Mouse (Mus musculus) CH12.LX (cell line): ENCODE measurements around the gene Rnft2. TPM values are rescaled to one million over a fixed set of nuclear protein-coding genes. Genes with fewer than 3 reads are reported as not detected.

Experiments
- DNase-seq: peaks from one replicate; pipeline ENCODE4 v3.0.0-alpha.2; 2013; ENCODE audit errors: extremely low read depth
- H3K27ac ChIP-seq: 2 replicates; pipeline ENCODE4 v1.5.1; 2012; ENCODE audit warnings: low read depth, mild to moderate bottlenecking, control low read depth, moderate library complexity; ENCODE audit not compliant: insufficient read depth
- H3K27me3 ChIP-seq: replicated peaks from 2 replicates; pipeline ENCODE3; 2012; ENCODE audit warnings: inconsistent platforms
- H3K36me3 ChIP-seq, 2 experiments: replicated peaks in 1 of 2; 2 replicates each; pipeline versions ENCODE3 to v1.6.1; 2012; ENCODE audit warnings: inconsistent platforms in 1 of 2, low read length in 1 of 2, mild to moderate bottlenecking in 1 of 2, mixed read lengths in 1 of 2, moderate library complexity in 1 of 2; ENCODE audit not compliant: control insufficient read depth in 1 of 2, insufficient read depth in 1 of 2
- H3K4me1 ChIP-seq, 2 experiments: 2 replicates each; pipeline ENCODE4 v1.6.1; 2012; ENCODE audit warnings: inconsistent platforms in 1 of 2, moderate library complexity in 1 of 2; ENCODE audit not compliant: insufficient read depth in 2 of 2, control insufficient read depth in 1 of 2
- H3K4me2 ChIP-seq: 2 replicates; pipeline ENCODE4 v1.6.1; 2012; ENCODE audit warnings: low read depth, mild to moderate bottlenecking, control low read depth; ENCODE audit not compliant: poor library complexity, insufficient read depth, severe bottlenecking
- H3K4me3 ChIP-seq, 3 experiments: fragments of 150-350 bp in 1 of 3; sonication (generic) in 1 of 3; replicated peaks in 1 of 3; 2 replicates each; pipeline versions ENCODE3 to v1.5.1; 2011 to 2012; ENCODE audit warnings: low read depth in 2 of 3, low read length in 2 of 3, mild to moderate bottlenecking in 2 of 3, moderate library complexity in 2 of 3, control low read depth in 1 of 3, improper control_type of control experiment in 1 of 3, inconsistent platforms in 1 of 3, mixed read lengths in 1 of 3; ENCODE audit not compliant: poor library complexity in 1 of 3
- H3K79me2 ChIP-seq: replicated peaks from 2 replicates; pipeline ENCODE4 v1.6.1; 2012; ENCODE audit warnings: mild to moderate bottlenecking, moderate library complexity; ENCODE audit not compliant: control insufficient read depth, poor library complexity, insufficient read depth, severe bottlenecking; ENCODE audit errors: extremely low read depth
- H3K9ac ChIP-seq: 2 replicates; pipeline ENCODE4 v1.6.1; 2012; ENCODE audit warnings: low read depth, mild to moderate bottlenecking, control low read depth, moderate library complexity; ENCODE audit not compliant: insufficient read depth
- H3K9me3 ChIP-seq: replicated peaks from 2 replicates; pipeline ENCODE3; 2012; ENCODE audit warnings: low read length, inconsistent platforms, mixed read lengths
- CHD1 ChIP-seq: IDR thresholded peaks from 2 replicates; pipeline ENCODE4 v1.6.1; 2012; ENCODE audit warnings: low read depth, low read length, improper control_type of control experiment, inconsistent platforms
- CTCF ChIP-seq, 2 experiments: IDR thresholded peaks in 1 of 2; conservative IDR thresholded peaks in 1 of 2; 2 replicates each; pipeline ENCODE4 v1.5.1; 2011 to 2012; ENCODE audit warnings: low read depth in 2 of 2, low read length in 2 of 2, improper control_type of control experiment in 1 of 2, inconsistent platforms in 1 of 2, mild to moderate bottlenecking in 1 of 2, moderate library complexity in 1 of 2
- ELF1 ChIP-seq: IDR thresholded peaks from 2 replicates; pipeline ENCODE4 v1.6.1; 2014; ENCODE audit warnings: low read depth, mild to moderate bottlenecking, inconsistent platforms, low read length, improper control_type of control experiment
- EP300 ChIP-seq: IDR thresholded peaks from 2 replicates; pipeline ENCODE4 v1.6.1; 2011; ENCODE audit warnings: low read length, improper control_type of control experiment
- ETS1 ChIP-seq: conservative IDR thresholded peaks from 2 replicates; pipeline ENCODE4 v1.6.1; 2012; ENCODE audit warnings: low read depth, mild to moderate bottlenecking, inconsistent platforms, low read length, improper control_type of control experiment, moderate library complexity
- GABPA ChIP-seq: IDR thresholded peaks from 2 replicates; pipeline ENCODE4 v1.6.1; 2012; ENCODE audit warnings: low read depth, low read length, improper control_type of control experiment, inconsistent platforms; ENCODE audit not compliant: insufficient replicate concordance
- HCFC1 ChIP-seq: IDR thresholded peaks from 2 replicates; pipeline ENCODE4 v1.6.1; 2012; ENCODE audit warnings: low read depth, mild to moderate bottlenecking, inconsistent platforms, low read length, improper control_type of control experiment
- JUN ChIP-seq: IDR thresholded peaks from 2 replicates; pipeline ENCODE4 v1.6.1; 2011; ENCODE audit warnings: low read depth, mild to moderate bottlenecking, low read length, improper control_type of control experiment, moderate library complexity; ENCODE audit not compliant: insufficient read depth
- JUND ChIP-seq: conservative IDR thresholded peaks from 2 replicates; pipeline ENCODE4 v1.6.1; 2011; ENCODE audit warnings: low read depth, low read length, improper control_type of control experiment
- KAT2A ChIP-seq: IDR thresholded peaks from 2 replicates; pipeline ENCODE4 v1.6.1; 2012; ENCODE audit warnings: low read length, improper control_type of control experiment, inconsistent platforms; ENCODE audit not compliant: insufficient replicate concordance
- MAX ChIP-seq: IDR thresholded peaks from 2 replicates; pipeline ENCODE4 v1.6.1; 2011; ENCODE audit warnings: low read length, improper control_type of control experiment
- MAZ ChIP-seq: IDR thresholded peaks from 2 replicates; pipeline ENCODE4 v1.6.1; 2012; ENCODE audit warnings: low read depth, mild to moderate bottlenecking, inconsistent platforms, low read length, improper control_type of control experiment, moderate library complexity
- MXI1 ChIP-seq: IDR thresholded peaks from 2 replicates; pipeline ENCODE4 v1.6.1; 2011; ENCODE audit warnings: mild to moderate bottlenecking, low read depth, low read length, improper control_type of control experiment
- NELFE ChIP-seq: IDR thresholded peaks from 2 replicates; pipeline ENCODE4 v1.6.1; 2011; ENCODE audit warnings: low read depth, low read length, improper control_type of control experiment
- NRF1 ChIP-seq: IDR thresholded peaks from 2 replicates; pipeline ENCODE4 v1.6.1; 2014; ENCODE audit warnings: low read depth, mild to moderate bottlenecking, inconsistent platforms, low read length, improper control_type of control experiment, moderate library complexity
- PAX5 ChIP-seq: IDR thresholded peaks from 2 replicates; pipeline ENCODE4 v1.6.1; 2012; ENCODE audit warnings: low read length, inconsistent platforms, mixed read lengths
- POLR2AphosphoS2 ChIP-seq: IDR thresholded peaks from 2 replicates; pipeline ENCODE4 v1.6.1; 2011; ENCODE audit warnings: low read depth, low read length, improper control_type of control experiment
- RAD21 ChIP-seq: IDR thresholded peaks from 2 replicates; pipeline ENCODE4 v1.6.1; 2011; ENCODE audit warnings: low read depth, mild to moderate bottlenecking, low read length, improper control_type of control experiment, moderate library complexity
- RCOR1 ChIP-seq: conservative IDR thresholded peaks from 2 replicates; pipeline ENCODE4 v1.6.1; 2012; ENCODE audit warnings: low read depth, mild to moderate bottlenecking, inconsistent platforms, low read length, improper control_type of control experiment
- SMC3 ChIP-seq: IDR thresholded peaks from 2 replicates; pipeline ENCODE4 v1.6.1; 2011; ENCODE audit warnings: low read depth, low read length, improper control_type of control experiment
- TBP ChIP-seq: conservative IDR thresholded peaks from 2 replicates; pipeline ENCODE4 v1.6.1; 2011; ENCODE audit warnings: low read depth, low read length, improper control_type of control experiment
- USF1 ChIP-seq: IDR thresholded peaks from 2 replicates; pipeline ENCODE4 v1.6.1; 2014; ENCODE audit warnings: low read depth, mild to moderate bottlenecking, inconsistent platforms, low read length, improper control_type of control experiment
- USF2 ChIP-seq: conservative IDR thresholded peaks from 2 replicates; pipeline ENCODE4 v1.6.1; 2011; ENCODE audit warnings: low read depth, low read length, improper control_type of control experiment
- ZC3H11A ChIP-seq: IDR thresholded peaks from 2 replicates; pipeline ENCODE4 v1.6.1; 2012; ENCODE audit warnings: low read depth, mild to moderate bottlenecking, inconsistent platforms, low read length, improper control_type of control experiment
- ZKSCAN1 ChIP-seq: IDR thresholded peaks from 2 replicates; pipeline ENCODE4 v1.6.1; 2012; ENCODE audit warnings: low read depth, inconsistent platforms, low read length, improper control_type of control experiment, borderline replicate concordance
- ZNF384 ChIP-seq: IDR thresholded peaks from 2 replicates; pipeline ENCODE4 v1.6.1; 2012; ENCODE audit warnings: low read depth, low read length, improper control_type of control experiment, inconsistent platforms
- dilution Hi-C: fragments of 300-500 bp; cut with MboI; formaldehyde crosslinking; loops from 2 replicates; pipeline ENCODE4 v1.14.3; 2020; ENCODE audit warnings: low sequenced_read_pairs; ENCODE audit not compliant: extremely low pct_unique_long_range_greater_than_20kb, extremely low pct_ligation_motif_present
- in situ Hi-C: fragments of 300-500 bp; cut with MboI; formaldehyde crosslinking; loops from 3 replicates; pipeline ENCODE4 v1.14.3; 2019; ENCODE audit warnings: low sequenced_read_pairs, low pct_ligation_motif_present, low pct_unique_long_range_greater_than_20kb, mixed read lengths
- polyA plus RNA-seq: library from polyadenylated mRNA; unstranded; fragments of >175 nt; gene quantifications from 2 replicates; pipeline ENCODE4 v1.2.1, GENCODE M21; 2012; ENCODE audit warnings: low read depth; ENCODE audit not compliant: insufficient read length
- total RNA-seq, 2 experiments: library from RNA; depleted of rRNA; stranded (reverse); fragments of 300-350 nt in 1 of 2; fragments of >200 nt in 1 of 2; gene quantifications; 2 replicates each; pipeline ENCODE4 v1.2.3; 2012 to 2014

Gene Rnft2
- total and polyA plus RNA-seq, 3 experiments, result 1.6 to 5.1 (median 3.4) TPM

DNA sequence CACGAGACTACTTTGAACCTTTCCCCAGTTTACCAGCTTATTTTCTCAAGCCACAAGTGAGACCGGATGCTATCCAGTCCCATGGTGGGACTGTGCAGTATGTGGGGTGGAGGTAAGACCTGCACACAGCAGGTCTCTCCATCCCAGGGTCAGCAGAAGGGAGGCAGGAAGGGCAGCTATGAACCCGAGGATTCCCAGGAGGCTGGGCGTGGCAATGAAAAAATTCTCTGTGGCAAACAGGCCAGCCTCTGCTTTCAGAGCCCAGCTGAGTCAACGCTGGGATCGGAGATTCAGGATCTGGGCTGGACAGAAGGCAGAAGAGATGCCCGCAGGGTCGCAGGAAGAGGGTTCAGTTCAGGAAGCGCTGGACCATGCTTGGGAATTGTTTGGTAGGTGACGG, 97.7 kb downstream of the Rnft2 start:
- DNase-seq, result no peak
- H3K9ac ChIP-seq, result no peak overlapping the region
- dilution Hi-C loops, result no loop called here
- no peak overlapping the region for H3K4me3 ChIP-seq
- 0 out of 4 replicates have a peak, but pooled peaks cover 0 to under 1% of the 10 kb centered on the region in 2 experiments for H3K4me1 ChIP-seq
- TF ChIP-seq CHD1 (no peak), PAX5 (no peak), HCFC1 (no peak), RAD21 (no peak), ZC3H11A (no peak), TBP (no peak), ZKSCAN1 (no peak), ELF1 (no peak), GABPA (no peak), EP300 (no peak), RCOR1 (no peak), ZNF384 (no peak), ETS1 (no peak), SMC3 (no peak), USF1 (no peak), KAT2A (no peak), MAX (no peak)
- H3K27me3 ChIP-seq, result no peaks in the 10 kb centered on the region
- no peak overlapping the region for H3K27ac ChIP-seq
- no peaks in the 10 kb centered on the region for H3K9me3 ChIP-seq
- peaks cover 12% of the 10 kb centered on the region; the same call in 1 of the 2 replicates for H3K79me2 ChIP-seq
- H3K4me2 ChIP-seq, result no peak overlapping the region
- in situ Hi-C loops, result no loop called here
- H3K36me3 ChIP-seq, result peaks cover 17 to 90% of the 10 kb centered on the region in 2 experiments

GRCm38 (mm10) chr5:118145999-118146679, 98.8 kb downstream of the Rnft2 start:
- Histone ChIP-seq H3K4me1 (peaks cover 0 to 4% of the 10 kb centered on the region in 2 experiments; a peak in 1 of 4 replicates), H3K79me2 (peaks cover 9% of the 10 kb centered on the region; the same call in 1 of the 2 replicates), H3K27me3 (no peaks in the 10 kb centered on the region), H3K4me2 (no peak overlapping the region), H3K9me3 (no peaks in the 10 kb centered on the region), H3K36me3 (peaks cover 26 to 93% of the 10 kb centered on the region in 2 experiments), H3K4me3 (no peak overlapping the region), H3K9ac (no peak overlapping the region)
- dilution Hi-C loops, result no loop called here
- TF ChIP-seq KAT2A, result no peak
- TF ChIP-seq NRF1, result no peak
- TF ChIP-seq GABPA, result no peak
- TF ChIP-seq POLR2AphosphoS2, result no peak
- TF ChIP-seq PAX5, result no peak
- no peak for TF ChIP-seq USF2
- TF ChIP-seq RAD21, result no peak
- TF ChIP-seq ELF1, result no peak
- no peak for TF ChIP-seq ZNF384
- TF ChIP-seq TBP, result no peak
- TF ChIP-seq CTCF (conservative IDR thresholded peaks at IDR 0.05 in 1 of 2, IDR thresholded peaks at IDR 0.05 in 1 of 2; ENCODE audit: low read depth in 2 of 2, low read length in 2 of 2), result no peak
- TF ChIP-seq MAX, result no peak
- TF ChIP-seq MXI1, result no peak
- no peak for TF ChIP-seq NELFE
- no peak for TF ChIP-seq USF1
- TF ChIP-seq JUN, result no peak
- no peak for TF ChIP-seq JUND
- TF ChIP-seq MAZ, result no peak
- TF ChIP-seq SMC3, result no peak
- TF ChIP-seq EP300, result no peak
- TF ChIP-seq, all 38 proteins: peak for 0
- no peak overlapping the region for H3K27ac ChIP-seq
- in situ Hi-C loops, result no loop called here
- no peak for DNase-seq
